ENCODE assay signal across 17 mouse cellular contexts in the genomic region with DNA sequence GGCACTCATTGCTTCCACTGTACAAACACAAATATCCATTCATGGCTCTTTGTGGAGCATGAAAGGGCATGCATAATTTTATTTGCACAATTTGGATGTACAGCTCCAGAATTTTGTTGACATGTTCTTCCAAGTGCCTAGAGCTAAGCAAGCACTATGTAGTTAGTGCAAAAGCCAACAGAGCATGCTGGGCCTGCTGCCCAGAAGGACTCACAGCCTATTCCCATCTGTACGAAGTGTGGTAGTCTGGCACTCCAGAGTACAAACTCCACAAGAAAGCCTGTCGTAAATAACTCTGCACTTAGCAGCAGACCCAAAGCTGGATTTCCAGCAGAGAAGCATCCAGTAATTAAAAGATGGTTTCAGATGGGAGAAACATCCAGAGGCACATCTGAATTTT.
A peak's percentile ranks its signal among the peaks of the same experiment; 100 is the strongest.
DNase-seq lines count a peak whose midpoint lies in the region; ATAC-seq and TF ChIP-seq lines count a peak whose summit lies in the region.
"Had no signal": no experiment of that assay in that cellular context is flagged by ENCODE, and none has a peak within 500 bp of the region (broad histone marks: within the 10 kb centered on the region; RNA-seq: fewer than 3 reads in every experiment).

No protein-coding gene starts in this region.

- ATAC-seq in midbrain, postnatal 0 days (ENCODE audit: low FRiP score): no peak
- no peak for ATAC-seq in midbrain, embryonic 14.5 days (ENCODE audit: low FRiP score, low TSS enrichment)
- ATAC-seq in stomach, embryonic 16.5 days (ENCODE audit: insufficient read depth, low FRiP score): peak; percentile 60; the same call in 1 of the 2 replicates
- ATAC-seq: midbrain, embryonic 15.5 days; Patski had no signal

- H3K27me3 ChIP-seq in midbrain, postnatal 0 days (ENCODE audit: insufficient read depth, low read length): no peaks in the 10 kb centered on the region
- H3K27me3 ChIP-seq in midbrain, embryonic 14.5 days (ENCODE audit: control insufficient read depth, insufficient read depth, low read length): no peaks in the 10 kb centered on the region
- H3K27me3 ChIP-seq in stomach, embryonic 16.5 days (ENCODE audit: control insufficient read depth, insufficient read depth, low read length): no peaks in the 10 kb centered on the region
- H3K27me3 ChIP-seq: CH12.LX; limb, embryonic 12.5 days; midbrain, embryonic 15.5 days; neural tube, embryonic 12.5 days; Patski had no signal

- TF ChIP-seq CTCF in midbrain, postnatal 0 days (IDR thresholded peaks at IDR 0.05): no peak

- H3K27ac ChIP-seq in midbrain, postnatal 0 days (ENCODE audit: low read depth, low read length): no peak overlapping the region
- no peak overlapping the region for H3K27ac ChIP-seq in midbrain, embryonic 14.5 days (replicated peaks; ENCODE audit: low read depth, low read length)
- no peak overlapping the region for H3K27ac ChIP-seq in stomach, embryonic 16.5 days (ENCODE audit: low read length)
- H3K27ac ChIP-seq: heart, adult 2 months; limb, embryonic 12.5 days; macrophage; midbrain, embryonic 15.5 days; neural tube, embryonic 12.5 days had no signal

- no peaks in the 10 kb centered on the region for H3K36me3 ChIP-seq in midbrain, postnatal 0 days (ENCODE audit: insufficient read depth, low read length)
- H3K36me3 ChIP-seq in midbrain, embryonic 14.5 days (ENCODE audit: control insufficient read depth, insufficient read depth, low read length): no peaks in the 10 kb centered on the region
- no peaks in the 10 kb centered on the region for H3K36me3 ChIP-seq in stomach, embryonic 16.5 days (ENCODE audit: control insufficient read depth, insufficient read depth, low read length)
- H3K36me3 ChIP-seq: limb, embryonic 12.5 days; midbrain, embryonic 15.5 days; neural tube, embryonic 12.5 days had no signal

- peak; percentile 19 for DNase-seq in kidney, adult 9 months
- no peak for DNase-seq in kidney, adult 11 months
- peak; percentile 14 for DNase-seq in midbrain, postnatal 0 days (ENCODE audit: low spot score)
- no peak for DNase-seq in midbrain, embryonic 14.5 days
- DNase-seq in fat pad, adult 2 months (ENCODE audit: extremely low read depth, low read depth, low spot score): peak; percentile 50
- DNase-seq in embryo, embryonic 10.5 days (ENCODE audit: low spot score): no peak
- DNase-seq: adrenal gland, adult 2 months; cerebellum, postnatal 36 days; heart, adult 2 months; thymus, postnatal 36 days had no signal

- H3K4me3 ChIP-seq in midbrain, postnatal 0 days (ENCODE audit: low read depth, low read length): no peak overlapping the region
- H3K4me3 ChIP-seq in midbrain, embryonic 14.5 days (replicated peaks; ENCODE audit: low read depth, low read length): no peak overlapping the region
- H3K4me3 ChIP-seq in stomach, embryonic 16.5 days (replicated peaks; ENCODE audit: low read length): no peak overlapping the region
- H3K4me3 ChIP-seq: heart, adult 2 months; limb, embryonic 12.5 days; midbrain, embryonic 15.5 days; neural tube, embryonic 12.5 days had no signal

- H3K9me3 ChIP-seq in midbrain, postnatal 0 days (ENCODE audit: low read length): no peaks in the 10 kb centered on the region
- H3K9me3 ChIP-seq in midbrain, embryonic 14.5 days (ENCODE audit: control insufficient read depth, low read length): no peaks in the 10 kb centered on the region
- H3K9me3 ChIP-seq in stomach, embryonic 16.5 days (replicated peaks; ENCODE audit: control insufficient read depth, low read length): no peaks in the 10 kb centered on the region
- H3K9me3 ChIP-seq: limb, embryonic 12.5 days; midbrain, embryonic 15.5 days; neural tube, embryonic 12.5 days had no signal

- no peak overlapping the region for H3K4me2 ChIP-seq in midbrain, postnatal 0 days (ENCODE audit: low read depth, low read length, poor library complexity, severe bottlenecking)
- H3K4me2 ChIP-seq in midbrain, embryonic 14.5 days (ENCODE audit: low read length): no peak overlapping the region
- no peak overlapping the region for H3K4me2 ChIP-seq in stomach, embryonic 16.5 days (ENCODE audit: low read depth, low read length)
- H3K4me2 ChIP-seq: limb, embryonic 12.5 days; midbrain, embryonic 15.5 days; neural tube, embryonic 12.5 days had no signal

- no peaks in the 10 kb centered on the region for H3K4me1 ChIP-seq in midbrain, postnatal 0 days (ENCODE audit: insufficient read depth, low read length)
- no peaks in the 10 kb centered on the region for H3K4me1 ChIP-seq in midbrain, embryonic 14.5 days (ENCODE audit: control insufficient read depth, insufficient read depth, low read length)
- H3K4me1 ChIP-seq in stomach, embryonic 16.5 days (ENCODE audit: control insufficient read depth, insufficient read depth, low read length): no peaks in the 10 kb centered on the region
- H3K4me1 ChIP-seq: limb, embryonic 12.5 days; midbrain, embryonic 15.5 days; neural tube, embryonic 12.5 days had no signal

- WGBS in midbrain, postnatal 0 days: 79% methylated on average over 2 of the region's 2 CpGs
- 95% methylated on average over 2 of the region's 2 CpGs for WGBS in midbrain, embryonic 14.5 days
- WGBS in stomach, embryonic 16.5 days: 39% methylated on average over 2 of the region's 2 CpGs

- no peak overlapping the region for H3K9ac ChIP-seq in midbrain, postnatal 0 days (replicated peaks; ENCODE audit: low read length, poor library complexity, severe bottlenecking)
- H3K9ac ChIP-seq in midbrain, embryonic 14.5 days (replicated peaks; ENCODE audit: low read length): no peak overlapping the region
- H3K9ac ChIP-seq in stomach, embryonic 16.5 days (ENCODE audit: low read length): no peak overlapping the region
- H3K9ac ChIP-seq: limb, embryonic 12.5 days; midbrain, embryonic 15.5 days; neural tube, embryonic 12.5 days had no signal

Comparison
In these comparisons a context has a peak if more than half of its experiments do, and no peak if none do; other contexts are left out.
1. DNase-seq: peak in kidney, adult 9 months (single experiment), midbrain, postnatal 0 days (single experiment) and fat pad, adult 2 months (single experiment); none in kidney, adult 11 months (single experiment), midbrain, embryonic 14.5 days (single experiment) and embryo, embryonic 10.5 days (single experiment).